Mouse (Mus musculus) hindbrain, embryonic 15.5 days (tissue): ENCODE data around the gene Olfr522. TPM values are rescaled to one million over a fixed set of nuclear protein-coding genes. Genes with fewer than 3 reads are reported as not detected.

Experiments used
- ATAC-seq: fragments of 200-750 bp; cut with Nextera tagmentation; 2 replicates; pipeline ENCODE4 v1.8.0; 2017; ENCODE audit warnings: low read depth, moderate number of reproducible peaks, moderate TSS enrichment; ENCODE audit not compliant: low FRiP score
- H3K27ac ChIP-seq: fragments of 300-500 bp; sonication (generic); replicated peaks from 2 replicates; pipeline ENCODE4 v1.5.1; 2015; ENCODE audit warnings: mild to moderate bottlenecking, inconsistent platforms
- H3K27me3 ChIP-seq: fragments of 300-500 bp; sonication (generic); 2 replicates; pipeline ENCODE4 v1.6.1; 2015; ENCODE audit warnings: control low read depth, inconsistent platforms
- H3K36me3 ChIP-seq: fragments of 300-500 bp; sonication (generic); 2 replicates; pipeline ENCODE4 v1.6.1; 2015; ENCODE audit warnings: control low read depth, inconsistent platforms
- H3K4me1 ChIP-seq: fragments of 300-500 bp; sonication (generic); replicated peaks from 2 replicates; pipeline ENCODE4 v1.6.1; 2015; ENCODE audit warnings: control low read depth, inconsistent platforms
- H3K4me2 ChIP-seq: fragments of 300-500 bp; sonication (generic); 2 replicates; pipeline ENCODE4 v1.6.1; 2015; ENCODE audit warnings: moderate library complexity, mild to moderate bottlenecking, inconsistent platforms
- H3K4me3 ChIP-seq: fragments of 300-500 bp; sonication (generic); 2 replicates; pipeline ENCODE4 v1.5.1; 2015; ENCODE audit warnings: mild to moderate bottlenecking, inconsistent platforms
- H3K9ac ChIP-seq: fragments of 300-500 bp; sonication (generic); 2 replicates; pipeline ENCODE4 v1.6.1; 2015; ENCODE audit warnings: inconsistent platforms
- H3K9me3 ChIP-seq: fragments of 300-500 bp; sonication (generic); 2 replicates; pipeline ENCODE4 v1.6.1; 2016; ENCODE audit warnings: control low read depth, inconsistent platforms
- WGBS: fragments of 180-500 bp; shearing (Covaris S2); methylation state at CpG from one replicate; pipeline ENCODE4 v1.1.7; 2015; 5-methylcytosine and 5-hydroxymethylcytosine counted together
- polyA plus RNA-seq: library from polyadenylated mRNA; unstranded; fragments of >200 nt; fragmentation: Nextera tagmentation; extraction: Ambion mirVana; gene quantifications from 2 replicates; pipeline ENCODE4 v1.2.1, GENCODE M21; 2015

The Olfr522 gene
- polyA plus RNA-seq, 1 experiment from 2014 or later = not detected

DNA sequence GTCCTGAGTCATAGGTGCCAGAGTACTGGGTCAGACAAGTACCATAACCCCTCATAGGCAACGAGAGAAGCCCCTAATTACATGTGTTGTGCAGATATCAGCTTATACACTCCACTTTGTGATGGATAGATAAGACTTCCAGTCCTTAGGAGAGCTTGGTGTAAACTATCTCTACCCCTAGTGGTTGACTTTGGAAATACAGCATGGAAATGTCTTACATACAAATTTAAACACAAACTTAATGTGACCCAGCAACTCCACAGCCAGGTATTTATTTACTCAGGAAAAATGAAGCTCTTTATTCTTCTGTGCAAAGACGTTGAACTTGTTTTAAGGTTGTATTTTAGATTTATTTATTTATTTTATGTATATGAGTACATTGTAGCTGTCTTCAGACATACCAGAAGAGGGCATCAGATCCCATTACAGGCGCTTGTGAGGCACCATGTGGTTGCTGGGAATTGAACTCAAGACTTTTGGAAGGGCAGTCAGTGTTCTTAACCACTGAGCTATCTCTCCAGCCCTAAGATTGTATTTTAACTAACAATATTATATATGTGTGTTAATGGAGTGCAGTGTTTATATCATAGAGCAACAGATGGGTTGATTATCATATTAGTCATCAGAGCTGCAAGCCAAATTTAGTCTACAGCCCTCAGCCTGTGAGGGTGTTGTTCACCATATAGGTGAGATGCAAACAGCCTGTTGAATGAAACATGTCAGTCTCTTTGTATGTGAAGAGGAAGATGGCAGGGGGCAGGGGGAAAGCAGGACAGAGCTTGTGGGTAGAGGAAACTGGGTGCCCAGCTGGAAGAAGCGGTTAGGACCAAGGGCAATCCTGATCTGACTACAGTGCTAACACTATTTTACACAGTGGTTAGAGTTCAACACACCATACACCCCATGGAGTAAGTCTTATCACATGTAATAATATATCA, 24.1 kb upstream of the Olfr522 start:
- Histone ChIP-seq H3K27ac (no peak overlapping the region), H3K9ac (no peak overlapping the region), H3K4me2 (no peak overlapping the region), H3K36me3 (no peaks in the 10 kb centered on the region), H3K27me3 (no peaks in the 10 kb centered on the region), H3K4me1 (no peaks in the 10 kb centered on the region), H3K4me3 (no peak overlapping the region), H3K9me3 (no peaks in the 10 kb centered on the region)
- 67% methylated on average over 4 of the region's 4 CpGs for WGBS
- ATAC-seq = no peak

DNA sequence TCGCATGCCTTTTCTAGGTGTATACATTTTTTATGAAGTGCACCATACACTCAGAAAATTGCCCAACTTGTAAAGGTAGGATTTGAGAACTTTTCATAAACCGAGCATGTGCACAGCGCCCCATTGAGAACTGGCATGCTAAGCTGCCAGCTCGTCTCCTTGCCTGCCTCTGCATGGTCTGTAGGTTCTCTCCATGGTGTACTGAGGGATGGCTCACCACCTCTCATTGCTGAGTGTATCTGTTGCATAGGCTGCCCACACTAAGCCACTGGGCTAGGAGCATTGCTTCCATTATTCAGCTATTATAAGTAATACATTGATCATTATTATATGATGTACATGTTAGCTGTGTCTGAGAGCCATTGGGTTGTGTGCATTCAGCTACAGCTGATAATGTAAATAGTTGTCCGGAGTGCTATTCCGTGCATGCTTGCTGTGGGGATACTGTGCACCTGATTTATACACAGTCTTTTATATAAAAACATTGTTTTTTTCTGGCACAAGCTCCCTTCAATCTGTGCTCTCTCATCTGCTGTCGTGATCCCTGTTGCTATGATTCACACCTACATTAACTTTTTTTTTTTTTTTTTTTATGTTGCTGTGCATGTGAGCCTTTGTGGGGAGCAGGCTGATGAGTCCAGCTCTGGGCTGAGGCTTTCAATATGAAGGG, 23.3 kb upstream of the Olfr522 start:
- Histone ChIP-seq H3K27me3 (no peaks in the 10 kb centered on the region), H3K4me1 (no peaks in the 10 kb centered on the region), H3K4me3 (no peak overlapping the region), H3K9ac (no peak overlapping the region), H3K27ac (no peak overlapping the region), H3K9me3 (no peaks in the 10 kb centered on the region), H3K36me3 (no peaks in the 10 kb centered on the region), H3K4me2 (no peak overlapping the region)
- no peak for ATAC-seq
- WGBS = 80% methylated on average over 7 of the region's 7 CpGs

GRCm38 (mm10) chr7:140186646-140187620, 22.4 kb upstream of the Olfr522 start:
- no peaks in the 10 kb centered on the region for H3K27me3 ChIP-seq
- no peak for ATAC-seq
- H3K27ac ChIP-seq = no peak overlapping the region
- 59% methylated on average over 18 of the region's 18 CpGs for WGBS
- no peak overlapping the region for H3K9ac ChIP-seq
- no peaks in the 10 kb centered on the region for H3K9me3 ChIP-seq
- H3K36me3 ChIP-seq = no peaks in the 10 kb centered on the region
- no peak overlapping the region for H3K4me3 ChIP-seq
- no peak overlapping the region for H3K4me2 ChIP-seq
- H3K4me1 ChIP-seq = no peaks in the 10 kb centered on the region

DNA sequence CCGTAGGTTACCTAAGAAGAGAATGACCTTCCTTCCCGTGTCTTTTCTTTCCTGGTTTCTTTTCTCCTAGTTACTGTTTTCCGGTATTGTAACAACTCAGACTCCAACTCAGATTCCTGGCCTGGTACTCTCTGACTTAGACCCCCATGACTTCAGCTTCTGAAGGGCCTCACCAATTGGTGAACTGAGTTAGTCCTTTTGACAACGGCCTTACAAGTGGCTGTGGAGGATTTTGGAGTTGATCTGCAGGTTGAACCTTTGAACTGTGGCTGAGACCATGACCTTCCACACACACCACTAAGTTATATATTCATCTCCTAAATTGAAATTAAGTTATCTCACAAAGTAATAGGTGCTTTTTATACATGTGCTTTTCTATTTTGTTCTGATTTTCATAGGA, 19.6 kb upstream of the Olfr522 start:
- Histone ChIP-seq H3K9ac (no peak overlapping the region), H3K36me3 (no peaks in the 10 kb centered on the region), H3K4me3 (no peak overlapping the region), H3K4me1 (no peaks in the 10 kb centered on the region), H3K9me3 (no peaks in the 10 kb centered on the region), H3K4me2 (no peak overlapping the region), H3K27me3 (no peaks in the 10 kb centered on the region), H3K27ac (no peak overlapping the region)
- no peak for ATAC-seq
- WGBS = 91% methylated on average over 4 of the region's 4 CpGs

DNA sequence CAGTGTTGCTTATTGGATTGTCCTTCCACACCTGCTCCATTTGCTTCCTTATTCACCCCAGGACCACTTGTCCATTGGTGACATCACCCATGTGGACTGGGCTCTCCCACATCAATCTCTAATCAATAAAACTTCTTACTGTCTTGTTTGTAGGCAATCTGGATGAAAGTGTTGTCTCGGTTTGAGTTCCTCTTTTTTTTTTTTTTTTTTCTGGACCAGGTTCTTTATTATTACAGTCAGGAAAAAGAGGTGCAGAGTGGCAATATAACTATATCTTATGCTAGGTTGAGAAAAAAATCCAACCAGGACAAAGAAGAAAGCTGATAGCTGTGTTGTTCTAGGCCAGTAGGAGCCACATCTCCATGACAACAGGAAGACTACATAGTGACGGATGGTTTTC, 16.1 kb upstream of the Olfr522 start:
- Histone ChIP-seq H3K27me3 (no peaks in the 10 kb centered on the region), H3K4me2 (no peak overlapping the region), H3K4me3 (no peak overlapping the region), H3K36me3 (no peaks in the 10 kb centered on the region), H3K4me1 (no peaks in the 10 kb centered on the region), H3K27ac (no peak overlapping the region), H3K9ac (no peak overlapping the region), H3K9me3 (no peaks in the 10 kb centered on the region)
- no peak for ATAC-seq
- 86% methylated on average over 2 of the region's 2 CpGs for WGBS

GRCm38 (mm10) chr7:140179176-140179575, 14.6 kb upstream of the Olfr522 start:
- ATAC-seq = no peak
- Histone ChIP-seq H3K9me3 (no peaks in the 10 kb centered on the region), H3K9ac (no peak overlapping the region), H3K27me3 (no peaks in the 10 kb centered on the region), H3K4me1 (no peaks in the 10 kb centered on the region), H3K36me3 (no peaks in the 10 kb centered on the region), H3K4me2 (no peak overlapping the region), H3K4me3 (no peak overlapping the region), H3K27ac (no peak overlapping the region)
- 78% methylated on average over 2 of the region's 2 CpGs for WGBS

DNA sequence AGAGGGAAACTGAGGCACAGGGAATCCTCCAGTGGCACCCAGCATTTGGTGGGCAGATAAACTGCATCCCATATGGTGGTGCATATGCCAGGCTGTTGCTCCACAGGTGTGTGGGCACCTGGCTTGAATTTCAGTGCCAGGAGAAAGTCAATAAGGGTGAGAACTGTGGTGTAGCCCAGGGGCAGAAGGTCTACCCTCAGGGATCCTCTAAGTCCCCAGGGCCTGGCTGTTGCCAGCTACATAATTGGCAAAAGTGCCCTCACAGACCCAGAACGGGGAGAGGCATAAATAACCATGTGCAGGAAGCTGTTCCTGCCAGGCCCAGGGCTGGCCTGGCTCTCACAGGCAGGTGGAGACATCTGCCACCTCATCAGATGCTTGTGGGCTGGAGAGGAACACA, 8.4 kb upstream of the Olfr522 start, which contains the start of gene Olfr523:
Gene Olfr523, plus strand, starts transcription at position 282 of the 400 bp plus-strand sequence.
- no peak for ATAC-seq
- Histone ChIP-seq H3K9me3 (no peaks in the 10 kb centered on the region), H3K4me3 (no peak within 1 kb of the TSS), H3K27ac (no peak within 1 kb of the TSS), H3K27me3 (no peaks in the 10 kb centered on the region), H3K4me2 (no peak within 1 kb of the TSS), H3K36me3 (no peaks in the 10 kb centered on the region), H3K9ac (no peak within 1 kb of the TSS), H3K4me1 (no peaks in the 10 kb centered on the region)
- 44% methylated on average over 1 of the region's 1 CpGs for WGBS

- Histone ChIP-seq H3K27ac (no peak overlapping the region), H3K9me3 (no peaks in the 10 kb centered on the region), H3K4me2 (no peak overlapping the region), H3K4me1 (no peaks in the 10 kb centered on the region), H3K27me3 (no peaks in the 10 kb centered on the region), H3K4me3 (no peak overlapping the region), H3K36me3 (no peaks in the 10 kb centered on the region), H3K9ac (no peak overlapping the region)
- 94% methylated on average over 3 of the region's 3 CpGs for WGBS
- no peak for ATAC-seq
Measured at GRCm38 (mm10) chr7:140170863-140171262, 6.3 kb upstream of the Olfr522 start.

GRCm38 (mm10) chr7:140169386-140169785, 4.8 kb upstream of the Olfr522 start:
- Histone ChIP-seq H3K27ac (no peak overlapping the region), H3K4me3 (no peak overlapping the region), H3K9me3 (no peaks in the 10 kb centered on the region), H3K27me3 (no peaks in the 10 kb centered on the region), H3K36me3 (no peaks in the 10 kb centered on the region), H3K9ac (no peak overlapping the region), H3K4me1 (no peaks in the 10 kb centered on the region), H3K4me2 (no peak overlapping the region)
- 82% methylated on average over 4 of the region's 4 CpGs for WGBS
- no peak for ATAC-seq

GRCm38 (mm10) chr7:140167950-140168349, 3.4 kb upstream of the Olfr522 start:
- 87% methylated on average over 1 of the region's 1 CpGs for WGBS
- no peak overlapping the region for H3K9ac ChIP-seq
- no peaks in the 10 kb centered on the region for H3K4me1 ChIP-seq
- no peak overlapping the region for H3K4me2 ChIP-seq
- H3K9me3 ChIP-seq = no peaks in the 10 kb centered on the region
- H3K4me3 ChIP-seq = no peak overlapping the region
- H3K36me3 ChIP-seq = no peaks in the 10 kb centered on the region
- no peak overlapping the region for H3K27ac ChIP-seq
- no peaks in the 10 kb centered on the region for H3K27me3 ChIP-seq
- no peak for ATAC-seq

- WGBS = 79% methylated on average over 3 of the region's 3 CpGs
- H3K4me3 ChIP-seq = no peak overlapping the region
Measured at GRCm38 (mm10) chr7:140160363-140160762, 4.2 kb downstream of the Olfr522 start.

More at GRCm38 (mm10) chr7:140160363-140160762, 4.2 kb downstream of the Olfr522 start:
- H3K27me3 ChIP-seq = no peaks in the 10 kb centered on the region
- H3K4me1 ChIP-seq = peaks cover 1% of the 10 kb centered on the region
- no peak overlapping the region for H3K9ac ChIP-seq
- no peak overlapping the region for H3K27ac ChIP-seq
- no peaks in the 10 kb centered on the region for H3K9me3 ChIP-seq
- no peak for ATAC-seq
- H3K4me2 ChIP-seq = no peak overlapping the region
- no peaks in the 10 kb centered on the region for H3K36me3 ChIP-seq
